Mouse (Mus musculus) thymus, postnatal 10 days (tissue): ENCODE data around the gene Klra3.
"Not testable (repeated sequence)": the region's sequence is repeated elsewhere in the genome, so short reads cannot be mapped to it uniquely, and the experiment has no call there.

Experiments
- DNase-seq, 2 experiments: peaks; one replicate each; pipeline ENCODE4 v3.0.0; 2021; ENCODE audit warnings: low spot score in 2 of 2

Gene Klra3

GRCm38 (mm10) chr6:130337411-130337810 is at the start of gene Klra3:
Klra3 (minus strand) TSS chr6:130337574.
- DNase-seq: no peak

- no peak for DNase-seq
Observed at GRCm38 (mm10) chr6:130386750-130387149, 49.4 kb upstream of the Klra3 start, which contains the start of gene Klra1. Klra1 (minus strand) TSS chr6:130386874.

GRCm38 (mm10) chr6:130385803-130386202 is 48.4 kb upstream of the Klra3 start:
- no peak for DNase-seq

GRCm38 (mm10) chr6:130382375-130382774 is 45.0 kb upstream of the Klra3 start:
- DNase-seq: no peak

- DNase-seq: not testable (repeated sequence)
Observed at GRCm38 (mm10) chr6:130345381-130345780, 8.0 kb upstream of the Klra3 start.

- DNase-seq: not testable (repeated sequence)
Observed at GRCm38 (mm10) chr6:130341973-130342372, 4.6 kb upstream of the Klra3 start.

GRCm38 (mm10) chr6:130287984-130288649 is 49.3 kb downstream of the Klra3 start:
- DNase-seq: no peak

- not testable (repeated sequence) for DNase-seq
Observed at GRCm38 (mm10) chr6:130281828-130282227, 55.5 kb downstream of the Klra3 start, which contains the start of gene Klra10. Klra10 (minus strand) TSS chr6:130281928.
